Mouse (Mus musculus): ENCODE measurements around the gene Omp.
"Not testable (repeated sequence)": the region's sequence is repeated elsewhere in the genome, so short reads cannot be mapped to it uniquely, and the experiment has no call there.

Omp gene

GRCm38 (mm10) chr7:98145402-98145801 lies at the start of gene Omp:
TSS of gene Omp (minus strand) at chr7:98145502.
- DNase-seq (ENCODE audit: low spot score), result no peak

GRCm38 (mm10) chr7:98194026-98194792 lies 48.9 kb upstream of the Omp start:
- no peak for DNase-seq (ENCODE audit: low spot score)

- no peak for DNase-seq (ENCODE audit: low spot score)
Measured at GRCm38 (mm10) chr7:98193515-98194025, 48.3 kb upstream of the Omp start.

GRCm38 (mm10) chr7:98191571-98192250 lies 46.4 kb upstream of the Omp start:
- DNase-seq (ENCODE audit: low spot score), result no peak

GRCm38 (mm10) chr7:98190578-98190977 lies 45.3 kb upstream of the Omp start:
- DNase-seq (ENCODE audit: low spot score), result no peak

- DNase-seq (ENCODE audit: low spot score), result no peak
Measured at GRCm38 (mm10) chr7:98189745-98190144, 44.4 kb upstream of the Omp start.

- DNase-seq (ENCODE audit: low spot score), result no peak
Measured at GRCm38 (mm10) chr7:98188680-98189079, 43.4 kb upstream of the Omp start.

- no peak for DNase-seq (ENCODE audit: low spot score)
Measured at GRCm38 (mm10) chr7:98188238-98188637, 42.9 kb upstream of the Omp start.

GRCm38 (mm10) chr7:98187332-98187731 lies 42.0 kb upstream of the Omp start:
- not testable (repeated sequence) for DNase-seq (ENCODE audit: low spot score)

GRCm38 (mm10) chr7:98186637-98187036 lies 41.3 kb upstream of the Omp start:
- no peak for DNase-seq (ENCODE audit: low spot score)

- no peak for DNase-seq (ENCODE audit: low spot score)
Measured at GRCm38 (mm10) chr7:98185326-98185725, 40.0 kb upstream of the Omp start.

GRCm38 (mm10) chr7:98178560-98179231 lies 33.4 kb upstream of the Omp start:
- DNase-seq (ENCODE audit: low spot score), result no peak

GRCm38 (mm10) chr7:98177929-98178559 lies 32.7 kb upstream of the Omp start, which contains the start of gene Capn5:
TSS of gene Capn5 (minus strand) at chr7:98178274.
- peak; percentile 82 for DNase-seq (ENCODE audit: low spot score)

- DNase-seq (ENCODE audit: low spot score), result no peak
Measured at GRCm38 (mm10) chr7:98177566-98177928, 32.2 kb upstream of the Omp start.

- DNase-seq (ENCODE audit: low spot score), result no peak
Measured at GRCm38 (mm10) chr7:98177071-98177485, 31.8 kb upstream of the Omp start.

- no peak for DNase-seq (ENCODE audit: low spot score)
Measured at GRCm38 (mm10) chr7:98176322-98177070, 31.2 kb upstream of the Omp start.

GRCm38 (mm10) chr7:98174883-98175755 lies 29.8 kb upstream of the Omp start:
- DNase-seq (ENCODE audit: low spot score), result no peak

GRCm38 (mm10) chr7:98173408-98173807 lies 28.1 kb upstream of the Omp start:
- no peak for DNase-seq (ENCODE audit: low spot score)

- no peak for DNase-seq (ENCODE audit: low spot score)
Measured at GRCm38 (mm10) chr7:98172661-98173060, 27.4 kb upstream of the Omp start.
